Mouse (Mus musculus) kidney, embryonic 15.5 days (tissue): ENCODE data around the gene Rpusd4. TPM values are rescaled to one million over a fixed set of nuclear protein-coding genes. Genes with fewer than 3 reads are reported as not detected.

ENCODE experiments used
- ATAC-seq: fragments of 200-750 bp; cut with Nextera tagmentation; replicated peaks from 2 replicates; pipeline ENCODE4 v1.8.0; 2017; ENCODE audit warnings: moderate TSS enrichment; ENCODE audit not compliant: low FRiP score
- H3K27ac ChIP-seq: fragments of 300-500 bp; sonication (generic); 2 replicates; pipeline ENCODE4 v1.5.1; 2015; ENCODE audit warnings: mild to moderate bottlenecking, inconsistent platforms
- H3K27me3 ChIP-seq: fragments of 300-500 bp; sonication (generic); 2 replicates; pipeline ENCODE4 v1.6.1; 2015; ENCODE audit warnings: inconsistent platforms
- H3K36me3 ChIP-seq: fragments of 300-500 bp; sonication (generic); 2 replicates; pipeline ENCODE4 v1.6.1; 2015; ENCODE audit warnings: inconsistent platforms
- H3K4me1 ChIP-seq: fragments of 300-500 bp; sonication (generic); 2 replicates; pipeline ENCODE4 v1.6.1; 2015; ENCODE audit warnings: inconsistent platforms
- H3K4me2 ChIP-seq: fragments of 300-500 bp; sonication (generic); 2 replicates; pipeline ENCODE4 v1.6.1; 2015; ENCODE audit warnings: moderate library complexity, mild to moderate bottlenecking, inconsistent platforms
- H3K4me3 ChIP-seq: fragments of 300-500 bp; sonication (generic); replicated peaks from 2 replicates; pipeline ENCODE4 v1.5.1; 2015; ENCODE audit warnings: mild to moderate bottlenecking, inconsistent platforms
- H3K9ac ChIP-seq: fragments of 300-500 bp; sonication (generic); 2 replicates; pipeline ENCODE4 v1.6.1; 2015; ENCODE audit warnings: mild to moderate bottlenecking, inconsistent platforms
- H3K9me3 ChIP-seq: fragments of 300-500 bp; sonication (generic); replicated peaks from 2 replicates; pipeline ENCODE4 v1.6.1; 2016; ENCODE audit warnings: inconsistent platforms
- WGBS: fragments of 180-500 bp; shearing (Covaris S2); methylation state at CpG from one replicate; pipeline ENCODE4 v1.1.7; 2015; ENCODE audit warnings: mixed read lengths; 5-methylcytosine and 5-hydroxymethylcytosine counted together
- polyA plus RNA-seq: library from polyadenylated mRNA; unstranded; fragments of >200 nt; fragmentation: Nextera tagmentation; extraction: Ambion mirVana; gene quantifications from 2 replicates; pipeline ENCODE4 v1.2.1, GENCODE M21; 2015

Gene Rpusd4
- polyA plus RNA-seq, 1 experiment from 2014 or later = 28.9 TPM

- Histone ChIP-seq H3K4me1 (peaks cover 32% of the 10 kb centered on the region), H3K27ac (peak overlapping the region; percentile 54), H3K9ac (no peak overlapping the region), H3K36me3 (no peaks in the 10 kb centered on the region), H3K27me3 (peaks cover 13% of the 10 kb centered on the region), H3K4me2 (peak overlapping the region; percentile 34), H3K4me3 (no peak overlapping the region), H3K9me3 (no peaks in the 10 kb centered on the region)
- peak; percentile 63 for ATAC-seq
- 22% methylated on average over 9 of the region's 9 CpGs for WGBS
Observed at GRCm38 (mm10) chr9:35318537-35319172, 51.0 kb downstream of the Rpusd4 start.

GRCm38 (mm10) chr9:35320288-35320687 lies 52.6 kb downstream of the Rpusd4 start:
- WGBS = 83% methylated on average over 4 of the region's 4 CpGs
- Histone ChIP-seq H3K9ac (no peak overlapping the region), H3K4me3 (no peak overlapping the region), H3K27ac (no peak overlapping the region), H3K36me3 (no peaks in the 10 kb centered on the region), H3K4me2 (no peak overlapping the region), H3K9me3 (no peaks in the 10 kb centered on the region), H3K27me3 (peaks cover 13% of the 10 kb centered on the region), H3K4me1 (peaks cover 38% of the 10 kb centered on the region)
- ATAC-seq = no peak

- H3K9ac ChIP-seq = no peak overlapping the region
- H3K4me3 ChIP-seq = no peak overlapping the region
- H3K9me3 ChIP-seq = no peaks in the 10 kb centered on the region
- H3K36me3 ChIP-seq = no peaks in the 10 kb centered on the region
- 65% methylated on average over 4 of the region's 4 CpGs for WGBS
- no peak overlapping the region for H3K4me2 ChIP-seq
- ATAC-seq = no peak
- no peak overlapping the region for H3K27ac ChIP-seq
- H3K4me1 ChIP-seq = peaks cover 22% of the 10 kb centered on the region
- peaks cover 17% of the 10 kb centered on the region for H3K27me3 ChIP-seq
Observed at GRCm38 (mm10) chr9:35323974-35324373, 56.3 kb downstream of the Rpusd4 start.

- Histone ChIP-seq H3K4me2 (no peak overlapping the region), H3K4me3 (no peak overlapping the region), H3K4me1 (peaks cover 20% of the 10 kb centered on the region), H3K27ac (no peak overlapping the region), H3K27me3 (peaks cover 17% of the 10 kb centered on the region), H3K9ac (no peak overlapping the region), H3K9me3 (no peaks in the 10 kb centered on the region), H3K36me3 (no peaks in the 10 kb centered on the region)
- no peak; the same call in 1 of the 2 replicates for ATAC-seq
- 37% methylated on average over 2 of the region's 2 CpGs for WGBS
Observed at GRCm38 (mm10) chr9:35324571-35324970, 56.9 kb downstream of the Rpusd4 start.

- Histone ChIP-seq H3K9me3 (no peaks in the 10 kb centered on the region), H3K36me3 (no peaks in the 10 kb centered on the region), H3K4me2 (no peak overlapping the region), H3K4me3 (no peak overlapping the region), H3K4me1 (peaks cover 40% of the 10 kb centered on the region), H3K9ac (no peak overlapping the region), H3K27ac (peak overlapping the region; percentile 66), H3K27me3 (peaks cover 13% of the 10 kb centered on the region)
- ATAC-seq = no peak; the same call in 1 of the 2 replicates
- WGBS = 46% methylated on average over 7 of the region's 7 CpGs
Observed at GRCm38 (mm10) chr9:35326644-35327263, 59.1 kb downstream of the Rpusd4 start.

Other genes starting within 250 kb of the Rpusd4 start
- 17.4 and 17.8 TPM in 2 replicates for gene St3gal4, start 148.6 kb upstream of the Rpusd4 start, polyA plus RNA-seq
- gene Dcps, start 91.8 kb upstream of the Rpusd4 start, polyA plus RNA-seq = 94.4 and 95.4 TPM in 2 replicates
- 117 and 123 TPM in 2 replicates for gene Srpr, start 67.7 kb upstream of the Rpusd4 start, polyA plus RNA-seq
- gene Tirap, start 67.6 kb upstream of the Rpusd4 start, polyA plus RNA-seq = 11.9 and 12.1 TPM in 2 replicates
- gene Foxred1, start 56.8 kb upstream of the Rpusd4 start, polyA plus RNA-seq = 47.3 and 50.7 TPM in 2 replicates
- 37.6 and 41.2 TPM in 2 replicates for gene Fam118b, start 60 bp upstream of the Rpusd4 start, polyA plus RNA-seq
- gene Cdon, start 153.3 kb downstream of the Rpusd4 start, polyA plus RNA-seq = 4.0 and 4.2 TPM in 2 replicates